Mouse (Mus musculus): ENCODE data around the gene Emd.
A peak's percentile ranks its signal among the peaks of the same experiment; 100 is the strongest.
"Not testable (repeated sequence)": the region's sequence is repeated elsewhere in the genome, so short reads cannot be mapped to it uniquely, and the experiment has no call there.

The Emd gene

GRCm38 (mm10) chrX:74254153-74254887, at the start of gene Emd:
Gene Emd (plus strand): TSS chrX:74254687.
- peak; percentile 92 to 94 for DNase-seq (ENCODE audit: low spot score in 2 of 2)

DNA sequence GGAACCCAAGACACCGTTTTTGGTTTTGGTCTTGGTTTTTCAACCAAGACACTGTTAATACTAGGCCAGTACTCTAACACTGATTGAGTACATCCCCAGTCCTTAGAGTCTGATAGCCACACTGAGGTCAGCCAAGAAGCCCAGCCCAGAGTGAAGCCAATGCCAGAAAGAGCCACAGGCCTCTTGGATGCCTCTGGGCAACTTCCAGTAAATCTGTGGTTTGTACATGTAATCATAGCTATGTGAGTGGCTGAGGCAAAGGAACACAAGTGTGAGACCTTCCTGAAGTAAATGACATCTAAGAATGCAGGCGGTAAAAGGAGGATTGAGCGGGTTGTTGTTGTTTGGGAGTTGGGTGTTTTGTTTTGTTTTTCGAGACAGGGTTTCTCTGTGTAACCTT, 36.0 kb upstream of the Emd start:
- DNase-seq (ENCODE audit: low spot score in 2 of 2) = no peak

- no peak for DNase-seq (ENCODE audit: low spot score in 2 of 2)
These were observed 35.0 kb upstream of the Emd start for GRCm38 (mm10) chrX:74219449-74219848.

DNA sequence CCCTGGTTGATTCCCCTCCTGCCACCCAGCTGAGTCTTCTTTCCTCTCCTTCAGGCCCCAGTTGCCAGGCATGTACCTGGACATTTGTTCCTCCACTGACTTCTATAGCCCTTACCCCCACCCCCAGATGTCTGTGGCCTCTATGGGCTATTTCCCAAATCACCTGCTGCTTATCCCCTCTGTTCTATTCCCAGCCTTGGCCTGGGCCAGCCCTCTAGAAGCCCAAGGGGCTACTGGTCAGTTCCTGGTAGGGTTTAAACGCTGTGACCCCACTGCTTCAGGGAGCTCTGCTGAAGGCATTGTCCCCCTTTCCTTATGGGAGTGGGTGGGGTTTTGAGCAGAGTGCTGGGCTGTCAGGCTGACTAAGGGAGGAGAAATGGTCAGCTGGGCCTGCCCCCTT, 34.4 kb upstream of the Emd start:
- not testable (repeated sequence) for DNase-seq (ENCODE audit: low spot score in 2 of 2)

GRCm38 (mm10) chrX:74230038-74230437, 24.4 kb upstream of the Emd start:
- DNase-seq (ENCODE audit: low spot score in 2 of 2) = no peak

DNA sequence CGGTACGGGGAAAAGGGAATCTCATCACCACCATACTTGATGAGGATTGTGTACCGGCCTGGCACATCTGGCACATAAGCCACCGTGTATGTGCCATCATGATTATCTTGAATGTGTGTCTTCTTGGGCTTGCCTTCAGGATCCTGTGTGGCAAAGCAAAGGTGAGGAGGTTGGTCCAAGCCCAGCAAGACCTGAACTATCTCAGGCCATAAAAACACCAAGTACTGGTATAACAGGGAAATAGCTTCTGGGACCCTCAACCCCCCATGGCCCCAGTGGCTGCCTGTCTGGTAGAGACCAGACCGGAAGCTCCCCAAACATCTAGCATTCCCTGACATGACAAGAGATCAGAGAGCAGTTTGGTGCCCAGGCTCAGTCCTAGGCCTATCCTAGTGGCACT, 21.3 kb upstream of the Emd start:
- no peak for DNase-seq (ENCODE audit: low spot score in 2 of 2)

DNA sequence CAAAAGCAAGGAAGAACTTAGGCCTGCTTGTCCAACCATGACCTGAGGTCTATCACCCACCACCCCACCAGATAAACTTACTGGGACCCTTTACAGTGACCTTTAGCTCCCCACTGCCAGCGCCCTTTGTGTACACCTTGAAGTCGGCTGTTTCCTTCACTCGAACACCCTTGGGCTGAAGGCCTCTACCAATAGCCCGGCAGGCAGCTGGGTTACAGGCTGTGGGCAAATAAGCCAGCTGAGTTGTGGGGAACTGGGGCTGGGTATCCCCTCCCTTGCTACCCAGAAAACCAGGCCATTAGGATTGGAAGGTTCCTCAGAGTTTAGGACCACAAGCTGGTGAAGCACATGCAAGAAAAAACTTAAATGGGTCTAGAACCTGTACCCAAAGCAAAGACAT, 14.2 kb upstream of the Emd start:
- DNase-seq (ENCODE audit: low spot score in 2 of 2) = no peak

GRCm38 (mm10) chrX:74243396-74243795, 11.1 kb upstream of the Emd start:
- no peak for DNase-seq (ENCODE audit: low spot score in 2 of 2)

- DNase-seq (ENCODE audit: low spot score in 2 of 2) = peak in 1 of 2 experiments; percentile 33
These were observed 10.7 kb upstream of the Emd start for GRCm38 (mm10) chrX:74243807-74244206.

DNA sequence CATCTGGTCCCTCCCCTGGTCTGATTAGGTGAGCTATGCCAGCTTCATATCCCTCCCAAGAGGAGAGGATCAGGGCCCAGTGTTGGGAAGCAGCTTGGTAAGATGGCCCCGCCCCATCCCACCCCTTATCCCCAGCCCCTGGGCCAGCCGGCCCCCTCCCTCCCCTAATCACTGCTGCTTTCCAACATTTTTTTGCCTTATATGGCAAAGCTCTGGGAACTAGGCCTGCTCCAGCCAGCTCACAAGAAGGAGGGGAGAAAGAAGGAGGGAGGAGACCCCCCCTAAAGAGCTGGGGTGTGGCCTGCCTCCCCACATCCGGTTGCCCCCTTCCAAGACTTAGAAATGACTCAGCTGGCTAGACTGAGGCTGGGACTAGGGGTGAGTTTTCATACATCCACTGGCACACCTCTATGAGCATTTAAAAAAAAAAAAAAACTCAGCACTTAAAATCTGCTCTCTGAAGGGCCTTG, 9.8 kb upstream of the Emd start:
- peak; percentile 39 to 70 for DNase-seq (ENCODE audit: low spot score in 2 of 2)

- no peak for DNase-seq (ENCODE audit: low spot score in 2 of 2)
These were observed 9.4 kb upstream of the Emd start for GRCm38 (mm10) chrX:74245107-74245506.

GRCm38 (mm10) chrX:74245687-74246086, 8.8 kb upstream of the Emd start:
- DNase-seq (ENCODE audit: low spot score in 2 of 2) = peak; percentile 83 to 84

DNA sequence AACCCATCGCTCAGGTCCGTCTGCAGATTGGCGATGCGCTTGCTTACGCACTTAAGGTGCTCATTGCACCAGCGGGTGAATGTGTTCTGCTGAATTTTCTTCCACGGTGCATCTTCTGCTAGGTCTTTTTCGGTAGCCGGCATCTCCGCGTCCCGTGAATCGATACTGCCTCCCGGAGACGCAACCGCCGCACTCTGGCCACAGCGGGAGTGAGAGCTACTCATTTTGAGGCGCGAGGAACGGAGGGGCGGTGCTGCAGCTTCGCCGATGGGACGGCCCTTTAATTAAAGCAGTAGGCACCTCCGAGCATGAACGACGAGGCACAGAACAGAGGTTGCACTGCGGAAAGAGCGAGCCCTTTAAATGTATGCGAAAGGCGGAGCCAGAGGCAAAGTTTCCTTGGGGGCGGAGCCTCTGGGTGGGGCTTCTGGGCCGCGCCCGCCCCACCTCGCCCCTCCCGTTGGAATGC, 8.2 kb upstream of the Emd start:
- peak; percentile 92 to 95 for DNase-seq (ENCODE audit: low spot score in 2 of 2)

DNA sequence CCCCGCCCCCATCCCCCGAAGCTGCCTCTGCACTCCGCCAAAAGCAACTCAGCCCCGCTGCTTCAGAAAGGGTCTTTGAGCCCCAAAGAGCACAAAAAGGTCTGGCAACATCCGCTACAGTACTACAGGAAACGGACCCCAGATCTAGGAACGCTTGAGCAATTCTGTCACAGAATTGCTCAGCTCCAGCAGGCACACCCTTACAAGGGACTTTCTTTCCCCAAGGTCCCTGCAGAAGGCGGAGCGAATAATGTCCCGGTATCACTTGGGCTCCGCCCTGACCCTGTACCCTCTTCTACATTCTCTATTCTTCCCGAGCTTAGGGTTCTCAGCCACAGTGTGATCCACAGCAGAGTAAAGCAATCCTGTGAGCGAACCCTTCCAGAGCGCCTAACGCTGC, 7.8 kb upstream of the Emd start:
- DNase-seq (ENCODE audit: low spot score in 2 of 2) = no peak

- peak in 1 of 2 experiments; percentile 63 for DNase-seq (ENCODE audit: low spot score in 2 of 2)
These were observed 5.8 kb upstream of the Emd start for GRCm38 (mm10) chrX:74248651-74249050.

- DNase-seq (ENCODE audit: low spot score in 2 of 2) = peak; percentile 67 to 75
These were observed 4.9 kb upstream of the Emd start, which contains the start of gene Flna for GRCm38 (mm10) chrX:74249615-74250014. Gene Flna (minus strand): TSS chrX:74249820.

DNA sequence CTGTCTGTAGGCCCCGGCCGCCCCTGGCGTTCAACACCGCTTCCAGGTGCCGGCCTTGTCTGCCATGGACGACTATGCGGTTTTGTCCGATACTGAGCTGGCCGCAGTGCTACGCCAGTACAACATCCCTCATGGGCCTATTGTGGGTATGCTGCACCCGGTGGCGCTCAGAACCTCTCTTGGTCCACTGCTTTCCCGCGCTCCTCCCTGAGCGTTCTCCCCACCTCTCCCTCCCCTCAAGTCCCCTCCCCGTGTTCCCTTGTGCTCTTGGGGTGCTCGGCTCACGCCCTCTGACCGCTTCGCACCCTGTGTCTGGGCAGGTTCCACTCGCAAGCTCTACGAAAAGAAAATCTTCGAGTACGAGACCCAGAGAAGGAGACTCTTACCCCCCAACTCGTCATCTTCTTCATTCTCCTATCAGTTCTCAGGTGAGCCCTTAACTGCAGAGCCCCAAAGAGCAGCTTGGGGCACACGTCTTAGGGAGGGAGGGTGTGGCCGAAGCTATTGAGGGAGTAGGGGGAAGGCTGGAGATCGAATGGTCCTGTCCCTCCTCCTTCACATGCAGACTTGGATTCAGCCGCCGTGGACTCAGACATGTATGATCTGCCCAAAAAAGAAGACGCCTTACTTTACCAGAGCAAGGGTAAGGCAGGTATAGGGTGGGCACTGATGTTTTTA, 540 bp downstream of the Emd start:
- DNase-seq (ENCODE audit: low spot score in 2 of 2) = no peak

DNA sequence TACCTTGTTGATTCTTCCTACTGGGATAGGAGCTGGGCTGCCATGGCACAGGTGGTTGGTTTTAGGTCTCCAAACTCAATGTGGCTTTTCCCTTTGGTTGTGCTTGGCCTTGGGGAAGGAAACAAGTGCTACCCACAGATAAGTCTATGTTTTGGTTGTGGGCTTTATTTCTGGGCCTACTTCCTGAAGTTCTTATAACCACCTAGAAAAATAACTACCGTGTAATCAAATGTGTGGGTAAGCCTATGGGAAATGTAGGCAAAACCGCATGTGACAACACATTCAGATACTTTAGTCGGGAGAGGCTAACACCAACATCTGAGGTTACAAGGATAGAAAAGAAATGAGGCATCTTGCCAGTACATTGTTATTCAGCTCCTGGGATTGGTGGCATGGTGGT, 3.3 kb downstream of the Emd start:
- DNase-seq (ENCODE audit: low spot score in 2 of 2) = no peak

- no peak for DNase-seq (ENCODE audit: low spot score in 2 of 2)
These were observed 15.2 kb downstream of the Emd start for GRCm38 (mm10) chrX:74269736-74270061.

- DNase-seq (ENCODE audit: low spot score in 2 of 2) = peak; percentile 95 to 96
These were observed 15.8 kb downstream of the Emd start, which contains the start of gene Rpl10 for GRCm38 (mm10) chrX:74270062-74270901. Gene Rpl10 (plus strand): TSS chrX:74270812.

- no peak for DNase-seq (ENCODE audit: low spot score in 2 of 2)
These were observed 16.5 kb downstream of the Emd start for GRCm38 (mm10) chrX:74270902-74271551.

Data from right cerebral cortex, postnatal 10 days (tissue).